7 mouse cellular contexts compared by ENCODE assay signal in the genomic region with DNA sequence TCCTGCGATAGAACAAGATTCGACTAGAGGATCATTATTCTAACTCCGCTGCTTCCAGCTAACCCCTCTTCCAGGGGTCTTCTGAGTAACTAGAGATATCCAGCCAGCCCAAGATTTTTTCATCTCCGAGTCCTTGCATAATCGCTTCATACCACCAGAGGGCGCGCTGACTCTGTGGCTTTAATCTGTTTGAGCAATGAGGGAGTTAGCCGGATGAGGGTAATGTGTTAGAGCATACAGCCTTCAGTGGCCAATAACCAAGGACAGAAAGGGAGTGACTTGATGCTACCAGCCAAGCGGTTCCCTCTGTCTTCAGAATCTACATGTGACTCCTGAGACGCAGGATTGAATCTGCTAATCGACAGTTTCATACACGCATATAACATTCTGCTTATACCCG. TPM values are rescaled to one million over a fixed set of nuclear protein-coding genes. Genes with fewer than 3 reads are reported as not detected.
DNase-seq lines count a peak whose midpoint lies in the region; ATAC-seq and TF ChIP-seq lines count a peak whose summit lies in the region.

No protein-coding gene starts in this region.

- no peak overlapping the region for H3K4me2 ChIP-seq in hindbrain, embryonic 16.5 days (ENCODE audit: low read length)
- no peak overlapping the region for H3K4me2 ChIP-seq in midbrain, embryonic 12.5 days (replicated peaks)

- H3K4me3 ChIP-seq in hindbrain, embryonic 16.5 days (ENCODE audit: low read length) = no peak overlapping the region
- no peak overlapping the region for H3K4me3 ChIP-seq in left cerebral cortex, adult 2 months
- no peak overlapping the region for H3K4me3 ChIP-seq in midbrain, embryonic 12.5 days

- intact Hi-C loops in left cerebral cortex, adult 2 months (cut with DNase I) = loop anchor here (2.0 kb wide), 2 partner anchors 58 to 86 kb away; no protein-coding TSS in a partner anchor

- peaks cover 23% of the 10 kb centered on the region for H3K27me3 ChIP-seq in hindbrain, embryonic 16.5 days (replicated peaks; ENCODE audit: control insufficient read depth, insufficient read depth, low read length)
- H3K27me3 ChIP-seq in midbrain, embryonic 12.5 days = peaks cover 48% of the 10 kb centered on the region

- H3K9ac ChIP-seq in hindbrain, embryonic 16.5 days (ENCODE audit: low read depth, low read length) = no peak overlapping the region
- H3K9ac ChIP-seq in midbrain, embryonic 12.5 days (replicated peaks) = no peak overlapping the region

- H3K27ac ChIP-seq in hindbrain, embryonic 16.5 days (ENCODE audit: low read depth, low read length) = no peak overlapping the region
- no peak overlapping the region for H3K27ac ChIP-seq in left cerebral cortex, adult 2 months
- no peak overlapping the region for H3K27ac ChIP-seq in midbrain, embryonic 12.5 days (replicated peaks)

- peak; percentile 64 for ATAC-seq in hindbrain, embryonic 16.5 days
- peak; percentile 68; the same call in 1 of the 2 replicates for ATAC-seq in midbrain, embryonic 12.5 days (ENCODE audit: low FRiP score, low read depth)

- H3K9me3 ChIP-seq in hindbrain, embryonic 16.5 days (ENCODE audit: control insufficient read depth, low read length) = no peaks in the 10 kb centered on the region
- no peaks in the 10 kb centered on the region for H3K9me3 ChIP-seq in midbrain, embryonic 12.5 days

- peak; percentile 87 for DNase-seq in ZHBTc4 (ENCODE audit: low read depth, low spot score)
- DNase-seq in cerebellum, adult 9-10 months = peak; percentile 83
- DNase-seq in frontal cortex, adult 2 months (ENCODE audit: extremely low spot score in 1 of 2, low spot score in 1 of 2) = peak; percentile 48 to 92
- peak; percentile 75 to 82 for DNase-seq in left cerebral cortex, adult 2 months (ENCODE audit: extremely low spot score in 1 of 2, low spot score in 2 of 2)
- peak; percentile 83 for DNase-seq in right cerebral cortex, postnatal 4 days

- WGBS in hindbrain, embryonic 16.5 days = 15% methylated on average over 13 of the region's 13 CpGs
- 22% methylated on average over 13 of the region's 13 CpGs for WGBS in midbrain, embryonic 12.5 days

- TF ChIP-seq CTCF in left cerebral cortex, adult 2 months (IDR thresholded peaks at IDR 0.05) = peak; percentile 97

- H3K36me3 ChIP-seq in hindbrain, embryonic 16.5 days (ENCODE audit: control insufficient read depth, insufficient read depth, low read length) = no peaks in the 10 kb centered on the region
- H3K36me3 ChIP-seq in midbrain, embryonic 12.5 days = no peaks in the 10 kb centered on the region

- H3K4me1 ChIP-seq in hindbrain, embryonic 16.5 days (ENCODE audit: control insufficient read depth, insufficient read depth, low read depth, low read length) = peaks cover 21% of the 10 kb centered on the region
- peaks cover 29% of the 10 kb centered on the region for H3K4me1 ChIP-seq in midbrain, embryonic 12.5 days

RNA-seq across cellular contexts. Expression of a gene that starts 4.0 kb away (rescaled TPM):
- 0.21 and 0.24 TPM in 2 replicates for polyA plus RNA-seq in frontal cortex, adult 2 months (2012; rRNA removed)
- polyA plus RNA-seq in hindbrain, embryonic 16.5 days (2015; fragmentation: Nextera tagmentation; extraction: Ambion mirVana) = 0.18 and 0.27 TPM in 2 replicates
- total RNA-seq in left cerebral cortex, adult 2 months (2021) = under 1 TPM in 1 of 2 experiments, not detected in 1; 0.41 TPM
- 0.87 and 1.3 TPM in 2 replicates for polyA plus RNA-seq in midbrain, embryonic 12.5 days (2016; fragmentation: Nextera tagmentation; extraction: Ambion mirVana)

RNA-seq across cellular contexts. Expression of a gene that starts 9.4 kb away (rescaled TPM):
- 17.6 and 17.7 TPM in 2 replicates for polyA plus RNA-seq in frontal cortex, adult 2 months (2012; rRNA removed)
- polyA plus RNA-seq in hindbrain, embryonic 16.5 days (2015; fragmentation: Nextera tagmentation; extraction: Ambion mirVana) = 23.5 and 24.2 TPM in 2 replicates
- total RNA-seq in left cerebral cortex, adult 2 months (2021) = 10 to 100 TPM; 24.4 to 24.8 TPM
- polyA plus RNA-seq in midbrain, embryonic 12.5 days (2016; fragmentation: Nextera tagmentation; extraction: Ambion mirVana) = 14.2 and 16.7 TPM in 2 replicates

RNA-seq across cellular contexts. Expression of a gene that starts 27.9 kb away (rescaled TPM):
- 30.3 and 31.7 TPM in 2 replicates for polyA plus RNA-seq in frontal cortex, adult 2 months (2012; rRNA removed)
- polyA plus RNA-seq in hindbrain, embryonic 16.5 days (2015; fragmentation: Nextera tagmentation; extraction: Ambion mirVana) = 35.7 and 47.9 TPM in 2 replicates
- total RNA-seq in left cerebral cortex, adult 2 months (2021) = 10 to 100 TPM; 24.9 to 26.5 TPM
- polyA plus RNA-seq in midbrain, embryonic 12.5 days (2016; fragmentation: Nextera tagmentation; extraction: Ambion mirVana) = 63.2 and 63.8 TPM in 2 replicates
